Mouse (Mus musculus): ENCODE measurements around the gene Raver1. TPM values are rescaled to one million over a fixed set of nuclear protein-coding genes. Genes with fewer than 3 reads are reported as not detected.

The Raver1 gene
- total and polyA plus RNA-seq, 3 experiments = 26.3 to 29.1 (median 27.9) TPM

- no peak overlapping the region for H3K27ac ChIP-seq
- 26% methylated on average over 2 of the region's 2 CpGs for WGBS
Measured at GRCm38 (mm10) chr9:21126259-21126627, 34.4 kb upstream of the Raver1 start.

GRCm38 (mm10) chr9:21125502-21126258 is 33.9 kb upstream of the Raver1 start:
- no peaks in the 10 kb centered on the region for H3K27me3 ChIP-seq (ENCODE audit: control insufficient read depth, insufficient read depth, low read length)
- no peak overlapping the region for H3K9ac ChIP-seq (ENCODE audit: low read depth, low read length)
- 76% methylated on average over 9 of the region's 9 CpGs for WGBS
- H3K4me3 ChIP-seq = no peak overlapping the region
- H3K36me3 ChIP-seq (ENCODE audit: control insufficient read depth, insufficient read depth, low read length) = no peaks in the 10 kb centered on the region
- no peak for TF ChIP-seq POLR2A (IDR thresholded peaks at IDR 0.05; ENCODE audit: insufficient read depth, low read depth, low read length)
- TF ChIP-seq CTCF (IDR thresholded peaks at IDR 0.05) = no peak
- no peak for TF ChIP-seq EP300 (IDR thresholded peaks at IDR 0.05; ENCODE audit: insufficient read depth, low read depth, low read length)
- peaks cover 6% of the 10 kb centered on the region; the same call in 1 of the 2 replicates for H3K4me1 ChIP-seq (ENCODE audit: control insufficient read depth, insufficient read depth, low read length)
- DNase-seq = no peak
- intact Hi-C loops (cut with DNase I) = no loop called here
- H3K79me2 ChIP-seq (replicated peaks; ENCODE audit: control insufficient read depth, insufficient read depth, low read length) = no peaks in the 10 kb centered on the region
- H3K27ac ChIP-seq = no peak overlapping the region

More at GRCm38 (mm10) chr9:21126259-21126627, 34.4 kb upstream of the Raver1 start:
- H3K4me3 ChIP-seq = no peak overlapping the region
- intact Hi-C loops (cut with DNase I) = no loop called here
- peaks cover 6% of the 10 kb centered on the region; the same call in 1 of the 2 replicates for H3K4me1 ChIP-seq (ENCODE audit: control insufficient read depth, insufficient read depth, low read length)
- H3K9ac ChIP-seq (ENCODE audit: low read depth, low read length) = no peak overlapping the region
- no peaks in the 10 kb centered on the region for H3K36me3 ChIP-seq (ENCODE audit: control insufficient read depth, insufficient read depth, low read length)
- TF ChIP-seq EP300 (IDR thresholded peaks at IDR 0.05; ENCODE audit: insufficient read depth, low read depth, low read length) (no peak), CTCF (IDR thresholded peaks at IDR 0.05) (no peak), POLR2A (IDR thresholded peaks at IDR 0.05; ENCODE audit: insufficient read depth, low read depth, low read length) (no peak)
- H3K79me2 ChIP-seq (replicated peaks; ENCODE audit: control insufficient read depth, insufficient read depth, low read length) = no peaks in the 10 kb centered on the region
- DNase-seq = no peak
- H3K27me3 ChIP-seq (ENCODE audit: control insufficient read depth, insufficient read depth, low read length) = no peaks in the 10 kb centered on the region

GRCm38 (mm10) chr9:21124837-21125236 is 33.0 kb upstream of the Raver1 start:
- intact Hi-C loops (cut with DNase I) = no loop called here
- WGBS = 76% methylated on average over 5 of the region's 5 CpGs
- no peaks in the 10 kb centered on the region for H3K36me3 ChIP-seq (ENCODE audit: control insufficient read depth, insufficient read depth, low read length)

GRCm38 (mm10) chr9:21121483-21121882 is 29.7 kb upstream of the Raver1 start:
- Histone ChIP-seq H3K27ac (no peak overlapping the region), H3K9ac (ENCODE audit: low read depth, low read length) (no peak overlapping the region), H3K4me3 (no peak overlapping the region), H3K27me3 (ENCODE audit: control insufficient read depth, insufficient read depth, low read length) (no peaks in the 10 kb centered on the region), H3K4me1 (ENCODE audit: control insufficient read depth, insufficient read depth, low read length) (peaks cover 4% of the 10 kb centered on the region; the same call in 1 of the 2 replicates), H3K79me2 (replicated peaks; ENCODE audit: control insufficient read depth, insufficient read depth, low read length) (no peaks in the 10 kb centered on the region), H3K36me3 (ENCODE audit: control insufficient read depth, insufficient read depth, low read length) (no peaks in the 10 kb centered on the region)
- TF ChIP-seq CTCF (IDR thresholded peaks at IDR 0.05) (no peak), EP300 (IDR thresholded peaks at IDR 0.05; ENCODE audit: insufficient read depth, low read depth, low read length) (no peak), POLR2A (IDR thresholded peaks at IDR 0.05; ENCODE audit: insufficient read depth, low read depth, low read length) (no peak)
- no peak for DNase-seq
- WGBS = 87% methylated on average over 16 of the region's 16 CpGs
- intact Hi-C loops (cut with DNase I) = no loop called here

More at GRCm38 (mm10) chr9:21124837-21125236, 33.0 kb upstream of the Raver1 start:
- Histone ChIP-seq H3K4me1 (ENCODE audit: control insufficient read depth, insufficient read depth, low read length) (peaks cover 4% of the 10 kb centered on the region; the same call in 1 of the 2 replicates), H3K27me3 (ENCODE audit: control insufficient read depth, insufficient read depth, low read length) (no peaks in the 10 kb centered on the region), H3K4me3 (no peak overlapping the region), H3K9ac (ENCODE audit: low read depth, low read length) (no peak overlapping the region), H3K79me2 (replicated peaks; ENCODE audit: control insufficient read depth, insufficient read depth, low read length) (no peaks in the 10 kb centered on the region), H3K27ac (no peak overlapping the region)
- TF ChIP-seq CTCF (IDR thresholded peaks at IDR 0.05) = no peak
- TF ChIP-seq POLR2A (IDR thresholded peaks at IDR 0.05; ENCODE audit: insufficient read depth, low read depth, low read length) = no peak
- TF ChIP-seq EP300 (IDR thresholded peaks at IDR 0.05; ENCODE audit: insufficient read depth, low read depth, low read length) = no peak
- no peak for DNase-seq

GRCm38 (mm10) chr9:21117073-21117472 is 25.3 kb upstream of the Raver1 start:
- Histone ChIP-seq H3K4me3 (no peak overlapping the region), H3K36me3 (ENCODE audit: control insufficient read depth, insufficient read depth, low read length) (no peaks in the 10 kb centered on the region), H3K27me3 (ENCODE audit: control insufficient read depth, insufficient read depth, low read length) (no peaks in the 10 kb centered on the region), H3K27ac (no peak overlapping the region), H3K4me1 (ENCODE audit: control insufficient read depth, insufficient read depth, low read length) (no peaks in the 10 kb centered on the region), H3K9ac (ENCODE audit: low read depth, low read length) (no peak overlapping the region), H3K79me2 (replicated peaks; ENCODE audit: control insufficient read depth, insufficient read depth, low read length) (no peaks in the 10 kb centered on the region)
- no peak for DNase-seq
- no peak for TF ChIP-seq CTCF (IDR thresholded peaks at IDR 0.05)
- TF ChIP-seq EP300 (IDR thresholded peaks at IDR 0.05; ENCODE audit: insufficient read depth, low read depth, low read length) = no peak
- no peak for TF ChIP-seq POLR2A (IDR thresholded peaks at IDR 0.05; ENCODE audit: insufficient read depth, low read depth, low read length)
- intact Hi-C loops (cut with DNase I) = no loop called here
- 73% methylated on average over 6 of the region's 6 CpGs for WGBS

- TF ChIP-seq POLR2A (IDR thresholded peaks at IDR 0.05; ENCODE audit: insufficient read depth, low read depth, low read length) (no peak), CTCF (IDR thresholded peaks at IDR 0.05) (no peak), EP300 (IDR thresholded peaks at IDR 0.05; ENCODE audit: insufficient read depth, low read depth, low read length) (no peak)
- Histone ChIP-seq H3K36me3 (ENCODE audit: control insufficient read depth, insufficient read depth, low read length) (no peaks in the 10 kb centered on the region), H3K27ac (no peak overlapping the region), H3K79me2 (replicated peaks; ENCODE audit: control insufficient read depth, insufficient read depth, low read length) (no peaks in the 10 kb centered on the region), H3K4me1 (ENCODE audit: control insufficient read depth, insufficient read depth, low read length) (no peaks in the 10 kb centered on the region), H3K9ac (ENCODE audit: low read depth, low read length) (no peak overlapping the region), H3K4me3 (no peak overlapping the region), H3K27me3 (ENCODE audit: control insufficient read depth, insufficient read depth, low read length) (no peaks in the 10 kb centered on the region)
- no peak for DNase-seq
- 92% methylated on average over 8 of the region's 8 CpGs for WGBS
- intact Hi-C loops (cut with DNase I) = no loop called here
Measured at GRCm38 (mm10) chr9:21115105-21115504, 23.3 kb upstream of the Raver1 start.

All from heart, adult 2 months (tissue).